Mouse (Mus musculus): ENCODE data around the gene Arhgef40. TPM values are rescaled to one million over a fixed set of nuclear protein-coding genes. Genes with fewer than 3 reads are reported as not detected.

Gene Arhgef40
- total RNA-seq (2017): 2.5 to 9.0 TPM (median 3.2 TPM) in 3 replicates

DNA sequence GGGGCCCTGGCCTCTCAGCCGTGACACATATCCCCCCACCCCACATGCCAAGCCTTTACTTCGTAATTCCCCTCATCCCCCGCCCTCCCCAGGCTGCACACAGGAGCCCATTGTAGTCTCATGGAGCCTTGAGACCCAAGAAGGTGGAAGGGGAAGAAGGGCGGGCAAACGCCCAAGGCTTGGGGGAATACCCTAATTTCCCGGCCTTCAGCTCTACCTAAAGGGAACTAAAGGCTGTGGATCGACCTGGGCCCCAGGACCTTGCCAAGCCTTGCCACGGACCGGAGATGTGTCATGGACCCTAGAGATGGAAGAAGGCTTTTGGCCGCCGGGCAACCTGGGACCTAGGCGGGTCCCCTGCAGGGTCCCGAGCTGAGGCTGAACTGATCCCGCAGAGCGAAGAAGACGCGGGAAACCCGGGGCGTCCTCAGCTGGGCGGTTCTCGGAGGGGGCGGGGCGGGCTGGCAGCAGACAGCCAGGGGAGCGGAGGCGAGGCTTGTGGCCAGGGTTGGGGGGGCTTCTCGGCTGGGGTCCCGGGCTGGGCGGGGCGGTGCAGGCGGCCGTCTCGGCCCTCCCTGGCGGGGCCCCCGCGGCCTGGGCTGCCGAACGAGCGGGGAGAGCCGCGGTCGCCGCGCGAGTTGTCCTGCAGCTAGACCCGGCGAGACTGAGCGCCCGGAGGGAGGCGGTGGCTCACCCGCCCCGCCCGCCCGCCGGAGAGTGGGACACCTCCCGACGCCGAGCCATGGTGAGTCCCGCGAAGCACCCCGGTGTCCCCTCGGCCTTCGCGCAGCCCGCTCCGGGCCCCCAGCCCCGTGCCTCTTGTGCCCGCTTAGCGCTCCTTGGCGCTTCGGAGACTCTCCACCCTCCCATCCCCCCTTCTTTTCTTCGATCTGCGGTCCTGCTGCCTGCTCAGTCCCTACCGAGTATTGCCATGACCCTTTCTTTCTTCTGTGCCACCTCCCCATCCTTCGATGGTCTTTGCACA is at the start of gene Arhgef40:
Arhgef40 (plus strand) TSS at position 473 of the 985 bp plus-strand sequence.
- ATAC-seq (replicated peaks; ENCODE audit: insufficient number of reproducible peaks, low FRiP score, low TSS enrichment, poor library complexity, severe bottlenecking): peak; percentile 30; the same call in 1 of the 2 replicates

DNA sequence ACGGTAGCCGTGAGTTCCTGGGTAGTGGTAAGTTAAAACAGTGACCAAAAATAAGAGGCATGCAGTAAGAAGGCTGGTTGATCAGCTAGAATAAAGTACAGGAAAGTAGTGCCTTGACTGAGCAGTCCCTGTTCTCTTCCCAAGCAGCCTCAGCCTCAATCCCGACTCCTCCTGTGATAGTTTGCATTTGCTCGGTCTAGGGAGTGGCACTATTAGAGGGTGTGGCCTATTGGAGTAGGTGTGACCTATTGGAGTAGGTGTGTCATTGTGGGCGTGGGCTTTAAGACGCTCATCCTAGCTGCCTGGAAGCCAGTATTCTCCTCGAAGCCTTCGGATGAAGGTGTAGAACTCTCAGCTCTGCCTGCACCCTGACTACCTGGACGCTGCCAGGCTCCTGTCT is 45.5 kb upstream of the Arhgef40 start:
- ATAC-seq (replicated peaks; ENCODE audit: insufficient number of reproducible peaks, low FRiP score, low TSS enrichment, poor library complexity, severe bottlenecking): no peak

DNA sequence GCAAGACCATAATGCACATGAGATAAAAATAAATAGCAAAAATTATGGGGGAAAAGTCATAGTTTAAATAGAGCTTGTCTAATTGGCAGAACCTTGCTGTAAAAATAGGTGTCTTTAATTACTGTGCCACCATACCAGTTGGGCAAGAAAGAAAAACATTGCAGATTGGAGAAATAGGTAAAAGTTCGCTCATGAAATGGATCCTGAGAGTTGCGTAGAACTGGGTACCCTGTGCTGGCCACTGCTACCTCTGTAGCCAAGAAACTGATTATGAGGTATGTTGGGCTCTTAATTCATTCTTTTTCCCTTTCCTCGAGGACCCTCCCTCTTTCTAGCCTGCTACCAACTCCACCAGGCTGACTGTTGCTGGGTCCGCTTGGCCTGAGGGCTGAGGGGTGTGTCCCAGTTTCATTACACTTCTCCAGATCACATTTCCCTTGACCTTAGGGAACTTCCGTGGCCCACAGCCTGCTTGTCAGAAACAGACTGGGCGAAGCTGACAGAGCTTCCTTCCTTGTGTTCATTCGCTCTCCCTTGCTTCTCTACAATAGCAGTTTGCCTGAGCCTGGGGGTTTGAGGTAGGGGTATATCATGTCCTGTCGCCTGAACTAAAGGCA is 43.5 kb upstream of the Arhgef40 start:
- ATAC-seq (replicated peaks; ENCODE audit: insufficient number of reproducible peaks, low FRiP score, low TSS enrichment, poor library complexity, severe bottlenecking): peak; percentile 68; the same call in 1 of the 2 replicates

DNA sequence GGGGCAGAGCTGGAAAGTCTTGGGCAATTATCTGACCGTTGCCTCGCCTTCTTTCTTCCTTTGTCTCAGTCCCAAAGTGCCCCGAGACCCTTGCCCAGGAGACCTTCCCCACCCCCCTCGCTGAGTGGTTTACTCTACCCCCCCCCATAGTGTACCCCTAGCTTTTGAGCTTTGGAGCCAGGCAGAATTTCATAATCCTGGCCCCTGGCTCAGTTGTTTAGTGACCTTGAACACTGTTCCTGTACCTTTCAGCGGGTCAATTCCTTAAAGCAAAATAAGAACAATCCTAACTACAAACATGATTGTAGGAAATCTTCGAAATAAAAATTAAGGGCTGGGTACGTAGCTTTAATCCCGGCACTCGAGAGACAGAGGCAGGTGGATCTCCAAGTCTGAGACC is 42.9 kb upstream of the Arhgef40 start:
- ATAC-seq (replicated peaks; ENCODE audit: insufficient number of reproducible peaks, low FRiP score, low TSS enrichment, poor library complexity, severe bottlenecking): no peak

DNA sequence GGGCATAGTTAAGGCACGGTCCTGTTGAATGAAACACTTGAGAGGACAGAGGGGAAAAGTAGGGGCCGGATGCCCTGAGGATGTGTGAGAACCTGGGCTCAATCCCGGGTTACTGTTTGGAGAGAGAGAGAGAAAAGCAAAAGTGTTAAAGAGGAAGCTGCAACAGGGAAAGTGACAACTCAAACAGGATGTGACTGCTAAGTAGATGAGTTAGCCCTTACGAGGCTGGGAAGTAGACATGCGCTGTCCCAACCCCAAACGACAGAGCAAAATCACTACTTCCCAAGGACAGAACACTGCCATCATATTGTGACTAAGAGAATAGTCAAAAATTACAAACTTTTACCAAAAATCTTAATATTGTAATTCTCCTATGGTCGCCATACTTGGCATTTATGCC is 42.3 kb upstream of the Arhgef40 start:
- 0 out of 2 replicates have a peak, but pooled peaks have one; percentile 43 for ATAC-seq (replicated peaks; ENCODE audit: insufficient number of reproducible peaks, low FRiP score, low TSS enrichment, poor library complexity, severe bottlenecking)

DNA sequence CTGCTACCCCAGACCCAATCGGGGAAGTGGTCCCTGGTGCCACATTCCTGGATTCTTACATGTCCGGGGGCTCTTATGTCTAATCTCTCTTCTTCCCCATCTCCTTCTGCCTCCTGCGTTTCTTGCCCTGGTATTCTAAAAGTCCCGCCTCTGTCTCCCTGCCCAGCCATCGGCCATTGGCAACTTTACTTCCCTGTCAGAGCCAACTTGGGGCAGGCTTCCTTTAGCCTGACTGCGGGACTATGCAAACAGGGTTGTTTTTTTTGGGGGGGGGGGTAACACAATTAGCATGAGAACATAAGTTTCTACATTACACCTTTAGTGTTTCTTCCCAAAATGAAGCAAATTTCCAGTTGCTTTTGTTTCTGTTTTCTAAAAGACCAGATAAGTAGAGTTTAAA is 41.2 kb upstream of the Arhgef40 start:
- no peak for ATAC-seq (replicated peaks; ENCODE audit: insufficient number of reproducible peaks, low FRiP score, low TSS enrichment, poor library complexity, severe bottlenecking)

DNA sequence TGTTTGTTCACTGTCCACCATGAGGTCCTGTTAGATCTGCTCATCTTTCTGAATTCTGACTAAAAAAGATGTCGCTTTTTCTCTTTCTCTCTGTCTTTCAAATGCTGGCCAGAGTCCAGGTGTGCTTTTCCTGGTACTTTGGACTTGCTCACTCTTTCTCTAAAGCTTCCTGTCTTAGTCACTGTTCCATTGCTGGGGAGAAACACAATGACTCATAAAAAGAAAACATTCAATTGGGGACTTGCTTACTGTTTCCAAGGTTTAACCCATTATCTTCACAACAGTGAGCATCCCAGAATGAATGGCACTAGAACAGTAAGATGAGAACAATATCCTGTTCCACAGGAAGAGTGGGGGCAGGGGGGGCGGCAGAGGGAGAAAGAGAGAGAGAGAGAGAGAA is 24.2 kb upstream of the Arhgef40 start:
- ATAC-seq (replicated peaks; ENCODE audit: insufficient number of reproducible peaks, low FRiP score, low TSS enrichment, poor library complexity, severe bottlenecking): no peak

DNA sequence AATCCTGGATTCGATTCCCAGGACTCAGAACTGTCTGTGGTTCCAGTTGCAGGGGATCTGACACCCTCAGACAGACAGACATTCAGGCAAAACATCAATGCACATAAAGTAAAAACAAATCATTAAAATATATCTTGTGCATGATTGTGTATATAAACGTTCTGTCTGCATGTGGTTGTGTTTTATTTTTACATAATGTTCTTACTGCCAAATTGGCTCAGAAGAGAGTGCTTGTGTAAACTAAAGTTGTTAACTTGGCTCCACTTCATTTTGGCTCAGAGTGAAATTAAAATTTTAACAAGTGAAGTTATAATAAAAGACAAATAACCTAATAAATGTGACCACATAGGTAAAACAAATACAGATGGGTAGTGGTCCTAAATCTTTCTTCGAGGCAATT is 17.1 kb upstream of the Arhgef40 start:
- ATAC-seq (replicated peaks; ENCODE audit: insufficient number of reproducible peaks, low FRiP score, low TSS enrichment, poor library complexity, severe bottlenecking): no peak

DNA sequence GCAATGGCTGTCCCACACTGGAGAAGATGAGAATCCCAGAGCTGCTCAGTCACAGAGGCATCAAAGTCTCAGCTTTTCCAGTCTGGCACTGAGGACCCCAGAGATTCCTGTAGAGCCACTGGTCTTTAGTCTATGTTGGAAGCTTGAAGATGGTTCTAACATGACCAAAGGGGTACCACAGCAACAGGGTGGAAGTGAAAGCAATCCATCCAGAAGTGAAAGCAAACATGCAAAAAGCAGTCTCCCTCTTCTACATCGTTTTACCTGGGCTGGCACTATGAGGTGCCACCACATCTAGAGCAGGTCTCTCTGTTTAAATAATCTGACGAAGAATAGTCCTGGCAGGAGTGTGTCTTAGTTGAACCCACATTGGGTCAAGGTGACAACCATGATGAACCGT is 5.3 kb upstream of the Arhgef40 start:
- ATAC-seq (replicated peaks; ENCODE audit: insufficient number of reproducible peaks, low FRiP score, low TSS enrichment, poor library complexity, severe bottlenecking): no peak

DNA sequence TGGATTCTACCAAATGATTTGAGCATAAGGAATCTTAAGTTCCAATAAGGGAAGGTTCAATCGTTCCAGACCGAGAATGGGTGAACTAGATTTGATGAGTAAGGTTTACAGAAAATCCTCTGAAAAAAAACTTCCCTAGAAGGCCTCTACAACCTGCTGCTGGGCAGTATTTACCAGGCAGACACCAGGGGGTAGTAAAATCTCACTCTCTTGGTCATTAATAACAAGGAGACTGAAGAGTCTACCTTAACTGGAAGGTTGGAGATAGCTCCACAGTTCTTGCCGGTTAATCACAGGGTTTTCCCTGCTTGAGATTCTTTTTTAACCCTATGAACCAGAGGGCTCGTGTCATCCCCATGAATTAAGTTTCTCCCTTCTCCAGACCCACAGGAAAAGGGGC is 1.3 kb upstream of the Arhgef40 start:
- ATAC-seq (replicated peaks; ENCODE audit: insufficient number of reproducible peaks, low FRiP score, low TSS enrichment, poor library complexity, severe bottlenecking): no peak

DNA sequence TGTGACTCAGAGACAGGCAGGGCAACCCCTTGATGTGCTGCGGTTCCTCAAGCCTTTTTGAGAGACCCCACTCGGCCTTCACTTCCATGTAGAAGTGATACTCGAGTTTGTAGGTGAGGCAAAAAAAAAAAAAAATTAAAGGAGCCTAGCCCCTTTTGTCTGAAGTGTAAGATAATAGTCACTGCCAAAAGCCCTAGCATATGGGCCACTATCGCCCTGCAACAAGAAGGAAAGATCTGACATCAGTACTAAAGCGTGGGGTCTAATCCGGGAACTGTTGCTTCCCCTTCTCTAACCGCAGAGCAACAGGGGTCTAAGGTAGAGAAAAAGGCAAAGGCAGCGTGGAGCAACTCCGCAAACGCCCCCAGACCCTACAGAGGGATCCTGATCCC is 668 bp upstream of the Arhgef40 start:
- no peak for ATAC-seq (replicated peaks; ENCODE audit: insufficient number of reproducible peaks, low FRiP score, low TSS enrichment, poor library complexity, severe bottlenecking)

DNA sequence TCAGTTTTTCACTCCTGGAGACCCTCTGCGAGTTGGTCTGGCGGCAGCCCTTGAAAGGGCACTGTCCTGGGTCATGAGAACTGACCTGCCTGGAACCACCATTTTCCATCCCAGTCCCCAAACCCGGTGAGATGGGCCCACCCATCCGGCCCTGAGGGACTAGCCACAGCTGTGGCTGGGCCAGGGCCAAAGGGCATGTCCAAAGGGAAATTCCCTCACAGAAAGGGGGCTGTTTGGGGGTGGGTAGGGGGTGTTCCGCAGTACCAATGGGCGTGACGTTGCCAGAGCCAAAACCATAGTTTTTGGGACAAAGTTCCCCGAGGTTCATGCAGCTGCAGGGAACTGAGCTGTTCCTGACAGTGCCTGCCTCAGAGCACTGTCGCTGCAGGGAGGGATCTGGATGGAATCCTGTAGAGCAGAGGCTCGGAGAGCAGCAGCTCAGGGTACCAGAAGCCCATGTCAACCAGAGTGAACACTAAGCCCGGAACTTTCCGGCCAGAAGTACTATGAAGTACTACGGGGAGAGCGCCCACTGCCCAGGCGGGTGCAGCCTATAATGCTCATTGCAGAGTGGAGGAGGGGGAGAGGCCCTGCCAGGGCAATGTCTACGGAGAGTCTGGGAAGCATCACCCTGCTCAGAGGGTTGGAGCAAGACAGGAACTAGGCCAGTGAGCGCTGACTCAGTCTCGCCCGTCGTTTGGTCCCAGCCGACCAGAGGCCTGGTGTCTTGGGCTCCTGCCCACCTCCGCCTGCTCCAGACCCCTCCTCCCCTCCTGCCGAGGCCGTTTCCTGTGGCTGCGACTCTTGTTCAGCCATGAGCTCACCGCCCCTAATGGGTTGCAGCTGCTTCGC is 1.0 kb downstream of the Arhgef40 start:
- ATAC-seq (replicated peaks; ENCODE audit: insufficient number of reproducible peaks, low FRiP score, low TSS enrichment, poor library complexity, severe bottlenecking): peak; percentile 25; the same call in 1 of the 2 replicates

DNA sequence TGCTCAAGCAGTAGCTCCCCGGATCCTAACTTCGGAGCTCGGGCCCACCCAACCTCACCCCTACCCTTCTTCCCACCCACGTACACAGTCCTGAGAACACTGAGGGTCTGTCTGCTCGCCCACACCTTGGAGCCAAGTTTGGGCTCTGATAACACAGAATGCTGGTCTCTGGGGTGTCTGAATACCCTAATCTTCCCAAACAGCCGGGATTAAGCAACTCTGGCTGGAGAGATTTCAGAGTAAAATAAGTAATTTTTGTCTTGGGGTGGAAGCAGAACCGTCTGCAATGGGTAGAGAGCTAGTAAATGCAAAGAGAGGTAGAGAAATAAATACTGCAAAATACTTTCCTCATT is 1.6 kb downstream of the Arhgef40 start:
- no peak for ATAC-seq (replicated peaks; ENCODE audit: insufficient number of reproducible peaks, low FRiP score, low TSS enrichment, poor library complexity, severe bottlenecking)

DNA sequence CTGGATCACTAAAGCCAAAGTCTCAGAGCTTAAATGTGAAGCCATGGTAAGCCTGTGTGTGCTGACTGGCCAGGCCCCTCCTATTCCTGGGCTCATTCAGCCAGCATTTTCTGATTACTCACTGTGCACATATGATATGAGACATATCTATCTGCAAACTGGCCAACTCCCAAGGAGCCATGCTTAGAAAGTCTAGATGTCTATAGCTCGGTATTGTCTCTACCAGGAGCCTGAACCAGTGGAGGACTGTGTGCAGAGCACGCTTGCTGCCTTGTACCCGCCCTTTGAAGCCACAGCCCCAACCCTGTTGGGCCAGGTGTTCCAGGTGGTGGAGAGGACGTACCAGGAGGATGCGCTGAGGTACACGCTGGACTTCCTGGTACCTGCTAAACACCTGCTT is 2.7 kb downstream of the Arhgef40 start:
- no peak for ATAC-seq (replicated peaks; ENCODE audit: insufficient number of reproducible peaks, low FRiP score, low TSS enrichment, poor library complexity, severe bottlenecking)

DNA sequence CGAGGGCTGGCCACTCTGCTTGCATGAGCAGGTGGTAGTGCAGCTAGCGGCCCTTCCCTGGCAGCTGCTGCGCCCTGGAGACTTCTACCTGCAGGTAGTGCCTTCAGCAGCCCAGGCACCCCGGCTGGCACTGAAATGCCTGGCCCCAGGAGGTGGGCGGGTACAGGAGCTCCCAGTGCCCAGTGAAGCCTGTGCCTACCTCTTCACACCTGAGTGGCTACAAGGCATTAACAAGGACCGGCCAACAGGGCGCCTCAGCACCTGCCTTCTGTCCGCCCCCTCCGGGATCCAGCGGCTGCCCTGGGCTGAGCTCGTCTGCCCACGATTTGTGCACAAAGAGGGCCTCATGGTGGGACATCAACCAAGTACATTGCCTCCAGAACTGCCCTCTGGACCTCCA is 4.2 kb downstream of the Arhgef40 start:
- ATAC-seq (replicated peaks; ENCODE audit: insufficient number of reproducible peaks, low FRiP score, low TSS enrichment, poor library complexity, severe bottlenecking): no peak

DNA sequence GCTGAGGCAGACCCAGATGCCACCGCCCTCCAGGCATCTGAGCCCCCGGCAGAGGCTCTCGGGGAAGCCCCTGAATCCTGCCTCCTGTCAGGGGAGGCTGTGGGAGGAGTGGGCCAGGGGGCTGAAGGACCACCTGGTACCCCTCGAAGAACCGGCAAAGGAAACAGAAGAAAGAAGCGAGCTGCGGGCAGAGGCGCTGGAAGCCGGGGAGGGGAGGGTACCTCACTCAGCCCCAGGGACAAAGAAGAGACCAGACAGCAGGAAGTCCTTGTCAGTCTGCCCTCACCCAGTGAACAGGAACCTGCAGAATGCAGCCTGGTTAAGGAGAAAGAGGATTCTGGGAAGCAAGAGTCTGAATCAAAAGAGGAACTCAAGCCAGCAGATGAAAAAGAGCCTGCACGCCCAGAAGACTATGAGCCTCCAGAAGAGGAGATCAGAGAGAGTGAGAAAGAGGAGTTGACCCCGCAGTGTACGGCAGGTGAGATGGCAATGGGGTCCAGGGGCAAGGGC is 5.0 kb downstream of the Arhgef40 start:
- ATAC-seq (replicated peaks; ENCODE audit: insufficient number of reproducible peaks, low FRiP score, low TSS enrichment, poor library complexity, severe bottlenecking): no peak

DNA sequence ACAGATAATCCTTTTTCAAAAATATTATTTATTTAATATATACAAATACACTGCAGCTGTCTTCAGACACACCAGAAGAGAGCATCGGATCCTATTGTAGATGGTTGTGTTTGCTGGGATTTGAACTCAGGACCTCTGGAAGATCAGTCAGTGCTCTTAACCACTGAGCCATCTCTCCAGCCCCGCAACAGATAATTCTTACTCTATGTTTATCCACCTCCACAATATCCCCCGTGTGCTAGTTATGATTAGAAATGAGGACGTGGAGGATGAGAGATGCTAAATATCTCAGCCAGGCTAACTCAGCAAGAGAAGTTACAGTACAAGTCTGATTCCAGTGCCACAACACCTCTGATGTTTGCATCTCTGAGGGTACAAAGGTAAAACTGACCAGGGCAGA is 9.9 kb downstream of the Arhgef40 start:
- ATAC-seq (replicated peaks; ENCODE audit: insufficient number of reproducible peaks, low FRiP score, low TSS enrichment, poor library complexity, severe bottlenecking): no peak

DNA sequence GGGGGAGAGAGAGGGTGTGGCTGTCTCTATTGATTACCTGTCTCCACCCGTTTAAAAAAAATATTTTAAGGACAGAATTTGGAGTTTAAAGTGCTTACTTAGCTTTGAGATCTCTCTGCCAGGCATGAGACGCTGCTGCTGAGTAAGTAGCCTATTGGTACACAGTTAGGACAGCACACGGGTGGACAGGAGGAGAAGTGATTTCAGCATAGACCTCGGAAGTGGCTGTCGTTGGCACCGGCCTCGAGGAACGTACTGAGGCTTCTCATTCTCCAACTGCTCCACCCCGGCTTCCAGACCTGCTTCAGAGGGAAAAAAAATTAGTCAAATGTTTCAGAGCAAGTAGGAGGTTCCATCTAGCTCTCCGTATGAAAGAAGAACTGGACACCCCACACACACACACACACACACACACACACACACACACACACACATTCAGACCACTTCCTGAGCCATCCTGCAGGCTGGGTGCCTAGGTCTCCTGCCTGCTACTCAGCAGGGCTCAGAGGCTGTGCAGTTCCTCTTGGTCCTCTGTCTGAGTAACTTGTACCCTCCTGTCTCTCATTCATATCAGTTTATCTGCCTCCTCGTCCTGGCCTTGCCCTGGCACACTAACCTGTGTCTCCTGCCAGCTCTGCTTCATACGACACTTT is 10.8 kb downstream of the Arhgef40 start:
- ATAC-seq (replicated peaks; ENCODE audit: insufficient number of reproducible peaks, low FRiP score, low TSS enrichment, poor library complexity, severe bottlenecking): no peak

All from monocyte, adult 5-6 weeks (primary cell).